Mouse (Mus musculus) limb, embryonic 15.5 days (tissue): ENCODE results near the gene Acsl1. TPM values are rescaled to one million over a fixed set of nuclear protein-coding genes. Genes with fewer than 3 reads are reported as not detected.

Experiments
- ATAC-seq: fragments of 200-750 bp; cut with Nextera tagmentation; 2 replicates; pipeline ENCODE4 v1.8.0; 2017; ENCODE audit warnings: low read depth, moderate TSS enrichment; ENCODE audit not compliant: insufficient number of reproducible peaks, low FRiP score, low TSS enrichment
- H3K27ac ChIP-seq: fragments of 300-500 bp; sonication (generic); 2 replicates; pipeline ENCODE4 v1.5.1; 2015; ENCODE audit warnings: moderate library complexity, mild to moderate bottlenecking, inconsistent platforms
- H3K27me3 ChIP-seq: fragments of 300-500 bp; sonication (generic); 2 replicates; pipeline ENCODE4 v1.6.1; 2015; ENCODE audit warnings: inconsistent platforms
- H3K36me3 ChIP-seq: fragments of 300-500 bp; sonication (generic); 2 replicates; pipeline ENCODE4 v1.6.1; 2015; ENCODE audit warnings: inconsistent platforms
- H3K4me1 ChIP-seq: fragments of 300-500 bp; sonication (generic); 2 replicates; pipeline ENCODE4 v1.6.1; 2015; ENCODE audit warnings: inconsistent platforms
- H3K4me2 ChIP-seq: fragments of 300-500 bp; sonication (generic); 2 replicates; pipeline ENCODE4 v1.6.1; 2015; ENCODE audit warnings: mild to moderate bottlenecking, inconsistent platforms
- H3K4me3 ChIP-seq: fragments of 300-500 bp; sonication (generic); 2 replicates; pipeline ENCODE4 v1.5.1; 2015; ENCODE audit warnings: mild to moderate bottlenecking, inconsistent platforms
- H3K9ac ChIP-seq: fragments of 300-500 bp; sonication (generic); 2 replicates; pipeline ENCODE4 v1.6.1; 2015; ENCODE audit warnings: inconsistent platforms
- H3K9me3 ChIP-seq: fragments of 300-500 bp; sonication (generic); 2 replicates; pipeline ENCODE4 v1.6.1; 2016; ENCODE audit warnings: inconsistent platforms
- WGBS: fragments of 180-500 bp; shearing (Covaris S2); methylation state at CpG from one replicate; pipeline ENCODE4 v1.1.7; 2015; 5-methylcytosine and 5-hydroxymethylcytosine counted together
- polyA plus RNA-seq: library from polyadenylated mRNA; unstranded; fragments of >200 nt; fragmentation: Nextera tagmentation; extraction: Ambion mirVana; gene quantifications from 2 replicates; pipeline ENCODE4 v1.2.1, GENCODE M21; 2015

Gene Acsl1
- polyA plus RNA-seq, 1 experiment from 2014 or later: 50.3 TPM

- Histone ChIP-seq H3K9ac (no peak overlapping the region), H3K9me3 (no peaks in the 10 kb centered on the region), H3K36me3 (peaks cover 6% of the 10 kb centered on the region), H3K27me3 (no peaks in the 10 kb centered on the region), H3K4me1 (peaks cover 4% of the 10 kb centered on the region; the same call in 1 of the 2 replicates), H3K4me2 (no peak overlapping the region), H3K4me3 (no peak overlapping the region), H3K27ac (no peak overlapping the region)
- peak; percentile 62; the same call in 1 of the 2 replicates for ATAC-seq
- 54% methylated on average over 8 of the region's 8 CpGs for WGBS
Measured at GRCm38 (mm10) chr8:46512538-46512937, 41.7 kb downstream of the Acsl1 start.

- WGBS: 97% methylated on average over 1 of the region's 1 CpGs
- no peak overlapping the region for H3K4me2 ChIP-seq
- ATAC-seq: no peak
Measured at GRCm38 (mm10) chr8:46514027-46514426, 43.2 kb downstream of the Acsl1 start.

GRCm38 (mm10) chr8:46520667-46521066 is 49.8 kb downstream of the Acsl1 start:
- Histone ChIP-seq H3K27me3 (no peaks in the 10 kb centered on the region), H3K9ac (no peak overlapping the region), H3K4me1 (no peaks in the 10 kb centered on the region), H3K36me3 (peaks cover 9% of the 10 kb centered on the region; the same call in 1 of the 2 replicates), H3K4me3 (no peak overlapping the region), H3K9me3 (no peaks in the 10 kb centered on the region), H3K4me2 (no peak overlapping the region), H3K27ac (no peak overlapping the region)
- 86% methylated on average over 6 of the region's 6 CpGs for WGBS
- ATAC-seq: no peak

More at GRCm38 (mm10) chr8:46514027-46514426, 43.2 kb downstream of the Acsl1 start:
- H3K4me1 ChIP-seq: no peaks in the 10 kb centered on the region; the same call in 1 of the 2 replicates
- no peak overlapping the region for H3K9ac ChIP-seq
- H3K27me3 ChIP-seq: no peaks in the 10 kb centered on the region
- H3K4me3 ChIP-seq: no peak overlapping the region
- no peak overlapping the region for H3K27ac ChIP-seq
- H3K36me3 ChIP-seq: peaks cover 11% of the 10 kb centered on the region
- no peaks in the 10 kb centered on the region for H3K9me3 ChIP-seq

GRCm38 (mm10) chr8:46526098-46526497 is 55.3 kb downstream of the Acsl1 start:
- Histone ChIP-seq H3K27me3 (no peaks in the 10 kb centered on the region), H3K4me1 (0 out of 2 replicates have a peak, but pooled peaks cover 4% of the 10 kb centered on the region), H3K36me3 (peaks cover 10% of the 10 kb centered on the region; the same call in 1 of the 2 replicates), H3K27ac (no peak overlapping the region), H3K9me3 (no peaks in the 10 kb centered on the region), H3K4me2 (no peak overlapping the region), H3K4me3 (no peak overlapping the region), H3K9ac (no peak overlapping the region)
- no peak for ATAC-seq
- WGBS: 89% methylated on average over 8 of the region's 8 CpGs

- WGBS: 58% methylated on average over 10 of the region's 10 CpGs
- H3K4me2 ChIP-seq: no peak overlapping the region
- no peaks in the 10 kb centered on the region for H3K9me3 ChIP-seq
- H3K27ac ChIP-seq: no peak overlapping the region
- H3K4me1 ChIP-seq: 0 out of 2 replicates have a peak, but pooled peaks cover 4% of the 10 kb centered on the region
- H3K27me3 ChIP-seq: no peaks in the 10 kb centered on the region
- no peak overlapping the region for H3K4me3 ChIP-seq
- H3K36me3 ChIP-seq: peaks cover 14% of the 10 kb centered on the region; the same call in 1 of the 2 replicates
- no peak overlapping the region for H3K9ac ChIP-seq
- no peak for ATAC-seq
Measured at GRCm38 (mm10) chr8:46526821-46527220, 56.0 kb downstream of the Acsl1 start.

- H3K4me3 ChIP-seq: no peak overlapping the region
- ATAC-seq: no peak
- WGBS: 75% methylated on average over 4 of the region's 4 CpGs
Measured at GRCm38 (mm10) chr8:46529508-46529907, 58.7 kb downstream of the Acsl1 start.

GRCm38 (mm10) chr8:46530541-46530940 is 59.7 kb downstream of the Acsl1 start:
- no peak for ATAC-seq

More at GRCm38 (mm10) chr8:46529508-46529907, 58.7 kb downstream of the Acsl1 start:
- H3K4me1 ChIP-seq: 0 out of 2 replicates have a peak, but pooled peaks cover 4% of the 10 kb centered on the region
- H3K27me3 ChIP-seq: no peaks in the 10 kb centered on the region
- H3K9ac ChIP-seq: no peak overlapping the region
- no peaks in the 10 kb centered on the region for H3K9me3 ChIP-seq
- H3K36me3 ChIP-seq: peaks cover 25% of the 10 kb centered on the region
- no peak overlapping the region for H3K27ac ChIP-seq
- no peak overlapping the region for H3K4me2 ChIP-seq

GRCm38 (mm10) chr8:46533926-46534325 is 63.1 kb downstream of the Acsl1 start:
- no peak for ATAC-seq
- H3K36me3 ChIP-seq: peaks cover 25% of the 10 kb centered on the region
- H3K9me3 ChIP-seq: no peaks in the 10 kb centered on the region
- H3K4me3 ChIP-seq: no peak overlapping the region
- H3K27ac ChIP-seq: no peak overlapping the region
- no peaks in the 10 kb centered on the region for H3K27me3 ChIP-seq
- no peaks in the 10 kb centered on the region for H3K4me1 ChIP-seq
- no peak overlapping the region for H3K9ac ChIP-seq
- H3K4me2 ChIP-seq: no peak overlapping the region
- 81% methylated on average over 7 of the region's 7 CpGs for WGBS

More at GRCm38 (mm10) chr8:46530541-46530940, 59.7 kb downstream of the Acsl1 start:
- Histone ChIP-seq H3K4me3 (no peak overlapping the region), H3K9ac (no peak overlapping the region), H3K27me3 (no peaks in the 10 kb centered on the region), H3K4me1 (0 out of 2 replicates have a peak, but pooled peaks cover 4% of the 10 kb centered on the region), H3K27ac (no peak overlapping the region), H3K36me3 (peaks cover 30% of the 10 kb centered on the region), H3K4me2 (no peak overlapping the region), H3K9me3 (no peaks in the 10 kb centered on the region)
- 28% methylated on average over 4 of the region's 4 CpGs for WGBS

GRCm38 (mm10) chr8:46539701-46540100 is 68.9 kb downstream of the Acsl1 start:
- Histone ChIP-seq H3K4me1 (peaks cover 17% of the 10 kb centered on the region), H3K9me3 (no peaks in the 10 kb centered on the region), H3K27me3 (no peaks in the 10 kb centered on the region), H3K4me3 (no peak overlapping the region), H3K36me3 (peaks cover 3% of the 10 kb centered on the region; the same call in 1 of the 2 replicates), H3K27ac (peak overlapping the region; percentile 67), H3K9ac (no peak overlapping the region), H3K4me2 (no peak overlapping the region)
- ATAC-seq: peak; percentile 45; the same call in 1 of the 2 replicates
- 28% methylated on average over 5 of the region's 5 CpGs for WGBS

- Histone ChIP-seq H3K9ac (no peak overlapping the region), H3K4me1 (peaks cover 20% of the 10 kb centered on the region), H3K4me3 (no peak overlapping the region), H3K4me2 (no peak overlapping the region), H3K36me3 (no peaks in the 10 kb centered on the region), H3K27me3 (no peaks in the 10 kb centered on the region), H3K27ac (no peak overlapping the region), H3K9me3 (no peaks in the 10 kb centered on the region)
- 52% methylated on average over 7 of the region's 7 CpGs for WGBS
- ATAC-seq: no peak
Measured at GRCm38 (mm10) chr8:46543191-46543590, 72.4 kb downstream of the Acsl1 start.

- H3K27ac ChIP-seq: no peak overlapping the region
- no peak overlapping the region for H3K4me2 ChIP-seq
- no peak overlapping the region for H3K9ac ChIP-seq
- H3K4me3 ChIP-seq: no peak overlapping the region
- no peaks in the 10 kb centered on the region for H3K9me3 ChIP-seq
- peaks cover 20% of the 10 kb centered on the region for H3K4me1 ChIP-seq
- ATAC-seq: peak; percentile 5; the same call in 1 of the 2 replicates
- no peaks in the 10 kb centered on the region for H3K27me3 ChIP-seq
- no peaks in the 10 kb centered on the region for H3K36me3 ChIP-seq
- WGBS: 60% methylated on average over 6 of the region's 6 CpGs
Measured at GRCm38 (mm10) chr8:46543662-46544061, 72.8 kb downstream of the Acsl1 start.

GRCm38 (mm10) chr8:46545854-46546253 is 75.0 kb downstream of the Acsl1 start:
- Histone ChIP-seq H3K9me3 (no peaks in the 10 kb centered on the region), H3K9ac (no peak overlapping the region), H3K4me3 (no peak overlapping the region), H3K4me1 (peaks cover 8% of the 10 kb centered on the region), H3K4me2 (no peak overlapping the region), H3K27ac (no peak overlapping the region), H3K36me3 (no peaks in the 10 kb centered on the region), H3K27me3 (no peaks in the 10 kb centered on the region)
- WGBS: 79% methylated on average over 5 of the region's 5 CpGs
- ATAC-seq: no peak
